Mouse (Mus musculus) liver, embryonic 11.5 days (tissue): Measurements from ENCODE around the gene Slc38a3. TPM values are rescaled to one million over a fixed set of nuclear protein-coding genes. Genes with fewer than 3 reads are reported as not detected.

Experiments used
- ATAC-seq: fragments of 200-750 bp; cut with Nextera tagmentation; replicated peaks from 2 replicates; pipeline ENCODE4 v1.8.0; 2017; ENCODE audit warnings: moderate number of reproducible peaks, mild to moderate bottlenecking, moderate TSS enrichment, moderate library complexity; ENCODE audit not compliant: low FRiP score
- DNase-seq: peaks from one replicate; pipeline ENCODE4 v3.0.0-alpha.2; 2017; ENCODE audit warnings: low spot score
- H3K27ac ChIP-seq: fragments of 300-500 bp; sonication (generic); 2 replicates; pipeline ENCODE4 v1.5.1; 2014; ENCODE audit warnings: mild to moderate bottlenecking, low read depth, low read length, control low read depth
- H3K27me3 ChIP-seq: fragments of 300-500 bp; sonication (generic); replicated peaks from 2 replicates; pipeline ENCODE4 v1.6.1; 2014; ENCODE audit warnings: low read length, mixed read lengths; ENCODE audit not compliant: control insufficient read depth, insufficient read depth
- H3K36me3 ChIP-seq: fragments of 300-500 bp; sonication (generic); 2 replicates; pipeline ENCODE4 v1.6.1; 2014; ENCODE audit warnings: mild to moderate bottlenecking, low read length, moderate library complexity, mixed read lengths; ENCODE audit not compliant: control insufficient read depth, insufficient read depth
- H3K4me1 ChIP-seq: fragments of 300-500 bp; sonication (generic); replicated peaks from 2 replicates; pipeline ENCODE4 v1.6.1; 2014; ENCODE audit warnings: low read length, mixed read lengths; ENCODE audit not compliant: control insufficient read depth, insufficient read depth
- H3K4me2 ChIP-seq: fragments of 300-500 bp; sonication (generic); 2 replicates; pipeline ENCODE4 v1.6.1; 2014; ENCODE audit warnings: mild to moderate bottlenecking, control low read depth, moderate library complexity
- H3K4me3 ChIP-seq: fragments of 300-500 bp; sonication (generic); 2 replicates; pipeline ENCODE4 v1.5.1; 2014; ENCODE audit warnings: low read depth, low read length, control low read depth
- H3K9ac ChIP-seq: fragments of 300-500 bp; sonication (generic); 2 replicates; pipeline ENCODE4 v1.6.1; 2014; ENCODE audit warnings: low read depth, low read length, control low read depth
- H3K9me3 ChIP-seq: fragments of 300-500 bp; sonication (generic); 2 replicates; pipeline ENCODE4 v1.6.1; 2016; ENCODE audit warnings: low read length, inconsistent platforms, mixed read lengths; ENCODE audit not compliant: control insufficient read depth
- WGBS: fragments of 180-500 bp; shearing (Covaris S2); extraction: QIAGEN DNeasy Blood & Tissue Kit; methylation state at CpG from one replicate; pipeline ENCODE4 v1.1.7; 2014; 5-methylcytosine and 5-hydroxymethylcytosine counted together
- polyA plus RNA-seq: library from polyadenylated mRNA; unstranded; fragments of >200 nt; fragmentation: Nextera tagmentation; extraction: Ambion mirVana; gene quantifications from 2 replicates; pipeline ENCODE4 v1.2.1, GENCODE M21; 2014

Slc38a3 gene
- polyA plus RNA-seq, 1 experiment from 2014 or later: 4.0 TPM

DNA sequence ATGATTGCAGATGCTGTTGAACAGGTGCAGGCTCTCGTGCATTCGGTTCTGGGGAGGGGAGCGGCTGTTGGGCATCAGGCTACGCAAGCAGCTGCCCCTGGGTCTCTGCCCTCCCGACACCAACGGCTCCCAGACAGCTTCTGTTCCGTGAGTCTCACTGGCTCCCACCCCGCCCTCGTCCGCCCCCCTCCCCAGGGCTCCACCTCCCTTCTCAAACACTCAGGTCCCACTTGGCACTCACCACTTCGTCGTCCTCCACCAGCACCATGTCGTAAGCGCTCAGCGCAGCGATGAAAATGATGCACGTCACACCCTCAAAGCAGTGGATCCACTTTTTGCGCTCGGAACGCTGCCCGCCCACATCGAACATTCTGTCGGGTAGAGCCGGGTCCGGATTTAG is 7.0 kb upstream of the Slc38a3 start:
- no peak overlapping the region for H3K9ac ChIP-seq
- H3K27me3 ChIP-seq: peaks cover 46% of the 10 kb centered on the region
- DNase-seq (no peak), ATAC-seq (0 out of 2 replicates have a peak, but pooled peaks have one; percentile 14)
- no peaks in the 10 kb centered on the region for H3K9me3 ChIP-seq
- peak overlapping the region; percentile 37 for H3K4me3 ChIP-seq
- no peak overlapping the region for H3K27ac ChIP-seq
- H3K4me1 ChIP-seq: peaks cover 6% of the 10 kb centered on the region
- H3K4me2 ChIP-seq: peak overlapping the region; percentile 67
- WGBS: 2% methylated on average over 24 of the region's 25 CpGs
- H3K36me3 ChIP-seq: no peaks in the 10 kb centered on the region

DNA sequence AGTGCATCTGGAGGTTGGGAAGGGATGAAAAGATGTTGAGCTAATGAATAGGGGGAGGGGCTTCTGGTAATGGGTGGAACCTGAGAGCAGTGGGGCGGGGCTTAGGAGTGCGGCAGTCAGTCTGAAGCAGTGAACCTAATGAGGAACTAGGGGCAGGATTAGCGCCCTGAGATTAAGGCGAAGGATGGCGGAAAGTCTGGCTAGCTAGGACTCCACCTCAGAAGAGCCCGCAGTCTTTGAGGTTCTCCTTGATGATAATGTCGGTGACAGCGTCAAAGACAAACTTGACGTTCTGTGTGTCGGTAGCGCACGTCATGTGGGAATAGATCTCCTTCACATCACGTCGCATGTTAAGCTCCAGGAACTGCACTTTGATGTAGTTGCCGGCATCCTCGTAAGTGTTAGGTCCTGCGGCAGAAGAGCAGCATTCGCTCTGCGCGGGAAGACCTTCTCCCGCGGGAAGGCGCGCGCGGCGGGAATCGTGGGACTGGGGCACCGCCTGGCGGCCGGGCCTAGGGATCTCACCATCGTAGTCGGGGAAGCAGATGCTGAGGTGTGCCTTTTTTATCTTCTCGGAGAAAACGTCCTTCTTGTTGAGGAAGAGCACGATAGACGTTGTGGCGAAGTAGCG is 6.5 kb upstream of the Slc38a3 start:
- Histone ChIP-seq H3K27ac (no peak overlapping the region), H3K27me3 (peaks cover 46% of the 10 kb centered on the region), H3K4me1 (peaks cover 6% of the 10 kb centered on the region), H3K36me3 (no peaks in the 10 kb centered on the region), H3K9me3 (no peaks in the 10 kb centered on the region), H3K9ac (no peak overlapping the region; the same call in 1 of the 2 replicates), H3K4me2 (peak overlapping the region; percentile 67), H3K4me3 (peak overlapping the region; percentile 37)
- ATAC-seq (peak; percentile 63), DNase-seq (peak; percentile 81)
- WGBS: under 1% methylated on average over 39 of the region's 39 CpGs

GRCm38 (mm10) chr9:107674609-107675429 is 5.5 kb upstream of the Slc38a3 start:
- no peak overlapping the region for H3K27ac ChIP-seq
- no peaks in the 10 kb centered on the region for H3K36me3 ChIP-seq
- H3K4me3 ChIP-seq: no peak overlapping the region
- no peaks in the 10 kb centered on the region for H3K9me3 ChIP-seq
- no peak for DNase-seq
- H3K27me3 ChIP-seq: peaks cover 46% of the 10 kb centered on the region
- no peak overlapping the region for H3K4me2 ChIP-seq
- ATAC-seq: no peak
- WGBS: 56% methylated on average over 9 of the region's 9 CpGs
- H3K4me1 ChIP-seq: peaks cover 6% of the 10 kb centered on the region
- no peak overlapping the region for H3K9ac ChIP-seq

DNA sequence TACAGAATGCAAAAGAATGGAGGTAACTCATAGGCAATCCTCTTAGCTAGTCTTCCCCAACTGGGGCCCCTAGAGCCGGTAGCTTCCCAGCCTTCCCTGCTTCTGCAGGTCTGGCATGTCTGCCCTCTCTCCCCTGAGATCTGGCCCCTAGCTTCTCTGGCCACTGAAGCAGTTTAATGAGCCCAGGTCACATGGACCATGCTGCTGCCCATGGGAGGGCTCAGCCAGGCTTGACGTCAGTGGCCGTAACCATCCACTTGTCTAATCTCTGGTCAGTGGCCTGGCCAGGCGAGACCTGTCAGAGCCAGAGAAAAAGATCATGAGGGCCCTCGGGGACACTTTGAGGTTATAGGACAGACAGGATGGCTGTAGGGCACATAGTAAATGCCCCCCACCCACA is 929 bp upstream of the Slc38a3 start:
- DNase-seq: no peak
- Histone ChIP-seq H3K9me3 (no peaks in the 10 kb centered on the region), H3K27ac (no peak overlapping the region), H3K36me3 (no peaks in the 10 kb centered on the region), H3K4me3 (no peak overlapping the region), H3K9ac (no peak overlapping the region), H3K4me1 (peaks cover 10% of the 10 kb centered on the region), H3K4me2 (no peak overlapping the region), H3K27me3 (peaks cover 60% of the 10 kb centered on the region)
- WGBS: 69% methylated on average over 5 of the region's 5 CpGs
- ATAC-seq: no peak

GRCm38 (mm10) chr9:107668916-107669315 is 414 bp downstream of the Slc38a3 start:
- no peak overlapping the region for H3K9ac ChIP-seq
- no peak overlapping the region for H3K4me3 ChIP-seq
- H3K36me3 ChIP-seq: no peaks in the 10 kb centered on the region
- ATAC-seq: no peak
- H3K9me3 ChIP-seq: no peaks in the 10 kb centered on the region
- no peak overlapping the region for H3K4me2 ChIP-seq
- WGBS: 73% methylated on average over 3 of the region's 3 CpGs
- no peak for DNase-seq
- no peak overlapping the region for H3K27ac ChIP-seq
- H3K27me3 ChIP-seq: peaks cover 60% of the 10 kb centered on the region
- H3K4me1 ChIP-seq: peaks cover 10% of the 10 kb centered on the region

DNA sequence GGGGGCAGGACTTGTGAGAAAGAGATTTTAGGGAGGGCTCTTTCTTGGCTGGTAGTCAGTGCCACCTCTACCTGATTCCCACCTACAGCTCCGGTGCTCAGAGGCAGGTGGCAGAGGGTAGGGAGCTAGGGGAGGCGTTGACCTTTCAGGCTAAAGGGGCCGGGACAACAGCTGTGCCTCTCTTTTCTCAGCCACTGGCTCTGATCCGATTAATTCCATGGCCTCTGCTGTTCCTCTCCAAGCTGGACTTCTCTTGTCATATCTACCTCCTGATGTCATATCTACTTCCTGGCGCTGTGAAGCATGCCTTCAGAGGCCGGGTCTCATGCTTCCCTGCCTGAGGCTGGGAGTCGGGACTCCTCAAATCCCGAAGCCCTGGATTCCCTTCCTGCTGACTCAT is 1.3 kb downstream of the Slc38a3 start:
- Histone ChIP-seq H3K4me2 (peak overlapping the region; percentile 72; the same call in 1 of the 2 replicates), H3K36me3 (no peaks in the 10 kb centered on the region), H3K27me3 (peaks cover 59% of the 10 kb centered on the region), H3K4me1 (peaks cover 10% of the 10 kb centered on the region), H3K27ac (no peak overlapping the region), H3K9ac (no peak overlapping the region), H3K9me3 (no peaks in the 10 kb centered on the region), H3K4me3 (no peak overlapping the region)
- WGBS: 32% methylated on average over 8 of the region's 8 CpGs
- DNase-seq: no peak
- ATAC-seq: no peak

- WGBS: 1% methylated on average over 24 of the region's 24 CpGs
- H3K9me3 ChIP-seq: no peaks in the 10 kb centered on the region
- peak overlapping the region; percentile 40 for H3K4me3 ChIP-seq
- no peak overlapping the region for H3K27ac ChIP-seq
- H3K9ac ChIP-seq: peak overlapping the region; percentile 2; the same call in 1 of the 2 replicates
- peaks cover 10% of the 10 kb centered on the region for H3K4me1 ChIP-seq
- ATAC-seq (peak; percentile 76), DNase-seq (peak; percentile 73)
- peaks cover 62% of the 10 kb centered on the region for H3K27me3 ChIP-seq
- H3K36me3 ChIP-seq: no peaks in the 10 kb centered on the region
- H3K4me2 ChIP-seq: peak overlapping the region; percentile 72
Observed at GRCm38 (mm10) chr9:107667219-107667618, 2.1 kb downstream of the Slc38a3 start.

- no peaks in the 10 kb centered on the region for H3K9me3 ChIP-seq
- peak overlapping the region; percentile 14; the same call in 1 of the 2 replicates for H3K9ac ChIP-seq
- peaks cover 62% of the 10 kb centered on the region for H3K27me3 ChIP-seq
- H3K36me3 ChIP-seq: no peaks in the 10 kb centered on the region
- no peak overlapping the region for H3K27ac ChIP-seq
- no peak for ATAC-seq
- DNase-seq: no peak
- peaks cover 10% of the 10 kb centered on the region for H3K4me1 ChIP-seq
- H3K4me2 ChIP-seq: peak overlapping the region; percentile 72
- H3K4me3 ChIP-seq: peak overlapping the region; percentile 40
- 3% methylated on average over 30 of the region's 30 CpGs for WGBS
Observed at GRCm38 (mm10) chr9:107666751-107667205, 2.6 kb downstream of the Slc38a3 start.
